8 mouse cellular contexts compared by ENCODE assay signal in the genomic region with DNA sequence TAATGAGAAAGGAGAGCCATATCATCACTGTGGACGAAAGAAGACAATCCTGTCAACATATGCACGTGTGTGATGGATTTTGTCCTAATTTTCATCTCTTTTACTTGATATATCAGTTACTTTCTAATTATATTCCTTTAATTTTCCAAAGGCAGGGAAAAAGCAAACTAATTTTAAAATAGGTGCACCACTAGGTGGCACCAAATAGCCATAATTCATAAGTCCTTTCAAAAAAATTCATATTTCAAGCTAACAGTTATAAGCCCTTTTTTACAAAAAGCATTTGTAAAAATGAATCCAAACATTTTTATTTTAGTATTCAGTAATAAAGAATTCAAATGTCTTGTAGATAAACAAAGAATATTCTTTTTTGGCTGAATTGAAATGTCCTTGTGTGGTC.
DNase-seq lines count a peak whose midpoint lies in the region; ATAC-seq lines count a peak whose summit lies in the region.

No protein-coding gene starts in this region.

- ATAC-seq in CD4-positive, CD25-positive, alpha-beta regulatory T cell, adult 4 months: no peak

- DNase-seq in CD4-positive, CD25-positive, alpha-beta regulatory T cell, adult 2 months (ENCODE audit: low read depth, low spot score): peak; percentile 45
- peak; percentile 14 for DNase-seq in kidney, postnatal 10 days
- DNase-seq in kidney, adult 8-10 months: no peak
- peak; percentile 77 for DNase-seq in 3T3-L1 (ENCODE audit: low read depth, low spot score)
- peak; percentile 62 for DNase-seq in embryo, embryonic 10.5 days (ENCODE audit: low spot score)
- DNase-seq in ovary, adult 18-20 months (ENCODE audit: low spot score): no peak
- no peak for DNase-seq in urinary bladder, postnatal 25 days (ENCODE audit: low spot score)

Comparison
In these comparisons a context has a peak if more than half of its experiments do, and no peak if none do; other contexts are left out.
1. DNase-seq: peak in CD4-positive, CD25-positive, alpha-beta regulatory T cell, adult 2 months (single experiment), kidney, postnatal 10 days (single experiment), 3T3-L1 (single experiment) and embryo, embryonic 10.5 days (single experiment); none in kidney, adult 8-10 months (0 of 2), ovary, adult 18-20 months (single experiment) and urinary bladder, postnatal 25 days (single experiment).